Mouse (Mus musculus) hindbrain, postnatal 0 days (tissue): ENCODE data around the gene Obp2a. TPM values are rescaled to one million over a fixed set of nuclear protein-coding genes. Genes with fewer than 3 reads are reported as not detected.

ENCODE experiments used
- ATAC-seq: fragments of 200-750 bp; cut with Nextera tagmentation; 2 replicates; pipeline ENCODE4 v1.8.0; 2017; ENCODE audit warnings: mild to moderate bottlenecking, moderate TSS enrichment, moderate library complexity
- DNase-seq: peaks from one replicate; pipeline ENCODE4 v3.0.0-alpha.2; 2015; ENCODE audit warnings: low spot score
- H3K27ac ChIP-seq: fragments of 300-500 bp; sonication (generic); 2 replicates; pipeline ENCODE4 v1.5.1; 2014; ENCODE audit warnings: mild to moderate bottlenecking
- H3K27me3 ChIP-seq: fragments of 300-500 bp; sonication (generic); 2 replicates; pipeline ENCODE4 v1.6.1; 2014; ENCODE audit warnings: low read length, mixed read lengths; ENCODE audit not compliant: insufficient read depth
- H3K36me3 ChIP-seq: fragments of 300-500 bp; sonication (generic); 2 replicates; pipeline ENCODE4 v1.6.1; 2014; ENCODE audit warnings: low read length, mixed read lengths; ENCODE audit not compliant: insufficient read depth
- H3K4me1 ChIP-seq: fragments of 300-500 bp; sonication (generic); 2 replicates; pipeline ENCODE4 v1.6.1; 2014; ENCODE audit warnings: antibody characterized with exemption, low read length, mixed read lengths; ENCODE audit not compliant: insufficient read depth
- H3K4me2 ChIP-seq: fragments of 300-500 bp; sonication (generic); 2 replicates; pipeline ENCODE4 v1.6.1; 2014; ENCODE audit warnings: low read depth, mild to moderate bottlenecking, low read length, moderate library complexity, mixed read lengths
- H3K4me3 ChIP-seq: fragments of 300-500 bp; sonication (generic); 2 replicates; pipeline ENCODE4 v1.5.1; 2014; ENCODE audit warnings: low read length
- H3K9ac ChIP-seq: fragments of 300-500 bp; sonication (generic); replicated peaks from 2 replicates; pipeline ENCODE4 v1.6.1; 2014; ENCODE audit warnings: mild to moderate bottlenecking, low read length, moderate library complexity, mixed read lengths
- H3K9me3 ChIP-seq: fragments of 300-500 bp; sonication (generic); 2 replicates; pipeline ENCODE4 v1.6.1; 2016; ENCODE audit warnings: low read length, mixed read lengths
- CTCF ChIP-seq: IDR thresholded peaks from 2 replicates; pipeline ENCODE4 v1.5.1; 2016; ENCODE audit warnings: antibody characterized with exemption, control low read depth, low read depth
- WGBS: fragments of 180-500 bp; shearing (Covaris S2); extraction: QIAGEN DNeasy Blood & Tissue Kit; methylation state at CpG from one replicate; pipeline ENCODE4 v1.1.7; 2014; 5-methylcytosine and 5-hydroxymethylcytosine counted together
- polyA plus RNA-seq: library from polyadenylated mRNA; unstranded; fragments of >200 nt; fragmentation: Nextera tagmentation; extraction: Ambion mirVana; gene quantifications from 2 replicates; pipeline ENCODE4 v1.2.1, GENCODE M21; 2015
- total RNA-seq: library from RNA; depleted of rRNA; stranded (reverse); fragments of >200 nt; gene quantifications from 2 replicates; pipeline ENCODE4 v1.2.3, GENCODE M21; 2014

The Obp2a gene
- total and polyA plus RNA-seq, 2 experiments from 2014 or later: not detected

- Histone ChIP-seq H3K4me2 (no peak overlapping the region), H3K27me3 (no peaks in the 10 kb centered on the region), H3K27ac (no peak overlapping the region), H3K4me3 (no peak overlapping the region), H3K36me3 (no peaks in the 10 kb centered on the region), H3K9ac (no peak overlapping the region), H3K9me3 (no peaks in the 10 kb centered on the region), H3K4me1 (no peaks in the 10 kb centered on the region)
- WGBS: 49% methylated on average over 4 of the region's 4 CpGs
- ATAC-seq: no peak
- DNase-seq: no peak
- 0 out of 2 replicates have a peak, but pooled peaks have one; percentile 5 for TF ChIP-seq CTCF
Observed at GRCm38 (mm10) chr2:25686941-25687340, 12.9 kb upstream of the Obp2a start.

GRCm38 (mm10) chr2:25694605-25695004 lies 5.2 kb upstream of the Obp2a start:
- H3K4me3 ChIP-seq: no peak overlapping the region
- H3K9me3 ChIP-seq: no peaks in the 10 kb centered on the region
- DNase-seq: peak; percentile 79
- no peaks in the 10 kb centered on the region for H3K36me3 ChIP-seq
- H3K27ac ChIP-seq: no peak overlapping the region
- peak; percentile 87 for TF ChIP-seq CTCF
- H3K27me3 ChIP-seq: no peaks in the 10 kb centered on the region
- H3K9ac ChIP-seq: no peak overlapping the region
- H3K4me1 ChIP-seq: no peaks in the 10 kb centered on the region
- no peak for ATAC-seq
- H3K4me2 ChIP-seq: no peak overlapping the region

GRCm38 (mm10) chr2:25696951-25697350 lies 2.9 kb upstream of the Obp2a start:
- WGBS: 62% methylated on average over 4 of the region's 4 CpGs
- no peaks in the 10 kb centered on the region for H3K9me3 ChIP-seq
- H3K27ac ChIP-seq: no peak overlapping the region
- DNase-seq (no peak), ATAC-seq (no peak)
- no peak overlapping the region for H3K9ac ChIP-seq
- H3K4me2 ChIP-seq: no peak overlapping the region
- H3K4me3 ChIP-seq: no peak overlapping the region
- no peaks in the 10 kb centered on the region for H3K4me1 ChIP-seq
- H3K27me3 ChIP-seq: no peaks in the 10 kb centered on the region
- no peak for TF ChIP-seq CTCF
- H3K36me3 ChIP-seq: no peaks in the 10 kb centered on the region

- 89% methylated on average over 2 of the region's 2 CpGs for WGBS
- no peaks in the 10 kb centered on the region for H3K36me3 ChIP-seq
- ATAC-seq (no peak), DNase-seq (no peak)
- TF ChIP-seq CTCF: no peak
- no peaks in the 10 kb centered on the region for H3K9me3 ChIP-seq
- no peak overlapping the region for H3K4me2 ChIP-seq
- no peak overlapping the region for H3K4me3 ChIP-seq
- H3K27ac ChIP-seq: no peak overlapping the region
- H3K27me3 ChIP-seq: no peaks in the 10 kb centered on the region
- no peaks in the 10 kb centered on the region for H3K4me1 ChIP-seq
- H3K9ac ChIP-seq: no peak overlapping the region
Observed at GRCm38 (mm10) chr2:25698696-25699095, 1.1 kb upstream of the Obp2a start.

GRCm38 (mm10) chr2:25701001-25701400 lies 1.2 kb downstream of the Obp2a start:
- Histone ChIP-seq H3K4me2 (no peak overlapping the region), H3K4me1 (no peaks in the 10 kb centered on the region), H3K9ac (no peak overlapping the region), H3K9me3 (no peaks in the 10 kb centered on the region), H3K36me3 (no peaks in the 10 kb centered on the region), H3K4me3 (no peak overlapping the region), H3K27me3 (no peaks in the 10 kb centered on the region), H3K27ac (no peak overlapping the region)
- WGBS: 78% methylated on average over 5 of the region's 5 CpGs
- DNase-seq: no peak
- ATAC-seq: no peak
- TF ChIP-seq CTCF: no peak

GRCm38 (mm10) chr2:25703706-25704105 lies 3.9 kb downstream of the Obp2a start:
- Histone ChIP-seq H3K4me1 (peaks cover 5% of the 10 kb centered on the region), H3K9me3 (no peaks in the 10 kb centered on the region), H3K4me3 (no peak overlapping the region), H3K36me3 (no peaks in the 10 kb centered on the region), H3K9ac (no peak overlapping the region), H3K4me2 (no peak overlapping the region), H3K27ac (no peak overlapping the region), H3K27me3 (no peaks in the 10 kb centered on the region)
- ATAC-seq: no peak
- 87% methylated on average over 4 of the region's 4 CpGs for WGBS
- no peak for TF ChIP-seq CTCF
- DNase-seq: no peak

- Histone ChIP-seq H3K9ac (peak within 1 kb of the TSS; percentile 87), H3K4me2 (peak within 1 kb of the TSS; percentile 82), H3K36me3 (no peaks in the 10 kb centered on the region), H3K9me3 (no peaks in the 10 kb centered on the region), H3K4me3 (peak within 1 kb of the TSS; percentile 74), H3K27ac (peak within 1 kb of the TSS; percentile 94), H3K27me3 (no peaks in the 10 kb centered on the region), H3K4me1 (peaks cover 8% of the 10 kb centered on the region)
- peak; percentile 95 for ATAC-seq
- DNase-seq: peak; percentile 96
- peak; percentile 89 for TF ChIP-seq CTCF
- WGBS: 1% methylated on average over 73 of the region's 78 CpGs
Observed at GRCm38 (mm10) chr2:25706643-25707481, 7.0 kb downstream of the Obp2a start, which contains the start of gene Bmyc. Gene Bmyc, plus strand, starts transcription at chr2:25706739.
